10 mouse cellular contexts compared by ENCODE assay signal in the genomic region with DNA sequence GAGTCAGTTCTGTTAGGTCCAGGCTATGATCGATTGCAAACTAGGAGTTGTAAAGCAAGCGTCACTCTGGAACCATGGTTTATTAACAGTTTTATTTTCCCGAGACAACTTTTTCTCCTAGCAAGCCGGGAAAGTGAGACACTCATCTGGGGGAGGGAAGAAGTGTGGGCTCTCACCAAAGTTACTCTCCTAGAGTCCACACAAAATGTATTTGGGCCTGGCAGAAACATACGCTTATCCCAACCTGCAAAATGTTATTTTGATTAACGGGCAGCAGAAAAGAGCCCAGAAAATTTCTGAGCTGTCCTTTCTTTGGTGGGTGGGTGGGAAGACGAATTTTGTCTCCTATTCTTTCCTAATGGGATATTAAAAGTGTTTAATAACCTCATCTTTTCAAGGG.
DNase-seq lines count a peak whose midpoint lies in the region; ATAC-seq and TF ChIP-seq lines count a peak whose summit lies in the region.
"Had no signal": no experiment of that assay in that cellular context is flagged by ENCODE, and none has a peak within 500 bp of the region (broad histone marks: within the 10 kb centered on the region; RNA-seq: fewer than 3 reads in every experiment).

No protein-coding gene starts in this region.

- H3K4me3 ChIP-seq in heart, postnatal 0 days (ENCODE audit: low read depth, low read length): peak overlapping the region; percentile 45
- H3K4me3 ChIP-seq in embryonic facial prominence, embryonic 10.5 days: peak overlapping the region; percentile 62
- H3K4me3 ChIP-seq in hindbrain, embryonic 11.5 days (ENCODE audit: low read depth, low read length): peak overlapping the region; percentile 27; the same call in 1 of the 2 replicates
- peak overlapping the region; percentile 47; the same call in 1 of the 2 replicates for H3K4me3 ChIP-seq in midbrain, embryonic 12.5 days

- no peak for ATAC-seq in heart, postnatal 0 days (ENCODE audit: insufficient read depth, low read depth)
- ATAC-seq in hindbrain, embryonic 11.5 days (ENCODE audit: low FRiP score): no peak
- ATAC-seq in midbrain, embryonic 12.5 days (ENCODE audit: low FRiP score, low read depth): no peak
- no peak for ATAC-seq in granulocyte monocyte progenitor cell, adult 5-6 weeks (replicated peaks; ENCODE audit: poor library complexity, severe bottlenecking)

- TF ChIP-seq EP300 in heart, postnatal 0 days (IDR thresholded peaks at IDR 0.05; ENCODE audit: low read depth): no peak

- no peaks in the 10 kb centered on the region for H3K9me3 ChIP-seq in heart, postnatal 0 days (replicated peaks; ENCODE audit: control insufficient read depth, low read length)
- H3K9me3 ChIP-seq in embryonic facial prominence, embryonic 10.5 days: no peaks in the 10 kb centered on the region
- no peaks in the 10 kb centered on the region for H3K9me3 ChIP-seq in hindbrain, embryonic 11.5 days (ENCODE audit: control insufficient read depth, low read length)
- H3K9me3 ChIP-seq in midbrain, embryonic 12.5 days: no peaks in the 10 kb centered on the region

- H3K27ac ChIP-seq in heart, postnatal 0 days (ENCODE audit: low read depth): no peak overlapping the region
- no peak overlapping the region for H3K27ac ChIP-seq in embryonic facial prominence, embryonic 10.5 days (replicated peaks)
- H3K27ac ChIP-seq in hindbrain, embryonic 11.5 days (ENCODE audit: low read depth, low read length): 0 out of 2 replicates have a peak overlapping the region, but pooled peaks have one; percentile 7
- H3K27ac ChIP-seq in midbrain, embryonic 12.5 days (replicated peaks): peak overlapping the region; percentile 69; the same call in 1 of the 2 replicates

- no peaks in the 10 kb centered on the region for H3K36me3 ChIP-seq in heart, postnatal 0 days (replicated peaks; ENCODE audit: control insufficient read depth, insufficient read depth, low read length)
- H3K36me3 ChIP-seq in embryonic facial prominence, embryonic 10.5 days (replicated peaks): no peaks in the 10 kb centered on the region
- H3K36me3 ChIP-seq in hindbrain, embryonic 11.5 days (ENCODE audit: control insufficient read depth, insufficient read depth, low read length): no peaks in the 10 kb centered on the region
- H3K36me3 ChIP-seq in midbrain, embryonic 12.5 days: no peaks in the 10 kb centered on the region

- no peak for DNase-seq in heart, postnatal 0 days (ENCODE audit: low spot score)
- DNase-seq in heart, adult 11 months: no peak
- DNase-seq in embryonic facial prominence, embryonic 10.5 days (ENCODE audit: low spot score): no peak
- DNase-seq in hindbrain, embryonic 11.5 days (ENCODE audit: low spot score): no peak
- DNase-seq in thymus, adult 18-20 months: no peak
- DNase-seq in layer of hippocampus, postnatal 36 days: no peak
- DNase-seq: kidney, adult 8-10 months had no signal

- 0 out of 2 replicates have a peak, but pooled peaks cover 4% of the 10 kb centered on the region for H3K4me1 ChIP-seq in heart, postnatal 0 days (ENCODE audit: control insufficient read depth, insufficient read depth)
- peaks cover 17% of the 10 kb centered on the region for H3K4me1 ChIP-seq in embryonic facial prominence, embryonic 10.5 days
- H3K4me1 ChIP-seq in hindbrain, embryonic 11.5 days (replicated peaks; ENCODE audit: control insufficient read depth, insufficient read depth, low read length): no peaks in the 10 kb centered on the region
- H3K4me1 ChIP-seq in midbrain, embryonic 12.5 days: no peaks in the 10 kb centered on the region

- H3K4me2 ChIP-seq in heart, postnatal 0 days (ENCODE audit: low read depth, low read length): peak overlapping the region; percentile 64
- peak overlapping the region; percentile 43; the same call in 1 of the 2 replicates for H3K4me2 ChIP-seq in hindbrain, embryonic 11.5 days (replicated peaks; ENCODE audit: low read depth, low read length)
- H3K4me2 ChIP-seq in midbrain, embryonic 12.5 days (replicated peaks): peak overlapping the region; percentile 57

- no peaks in the 10 kb centered on the region for H3K27me3 ChIP-seq in heart, postnatal 0 days (ENCODE audit: control insufficient read depth, insufficient read depth, low read length)
- H3K27me3 ChIP-seq in embryonic facial prominence, embryonic 10.5 days (replicated peaks; ENCODE audit: low read depth, poor library complexity, severe bottlenecking): peaks cover 52% of the 10 kb centered on the region
- H3K27me3 ChIP-seq in hindbrain, embryonic 11.5 days (ENCODE audit: control insufficient read depth, insufficient read depth, low read length): no peaks in the 10 kb centered on the region
- H3K27me3 ChIP-seq in midbrain, embryonic 12.5 days: no peaks in the 10 kb centered on the region
- H3K27me3 ChIP-seq: CH12.LX had no signal

- TF ChIP-seq CTCF in heart, postnatal 0 days (IDR thresholded peaks at IDR 0.05; ENCODE audit: low read depth): no peak

- 84% methylated on average over 7 of the region's 7 CpGs for WGBS in heart, postnatal 0 days
- WGBS in embryonic facial prominence, embryonic 10.5 days: 67% methylated on average over 7 of the region's 7 CpGs
- WGBS in hindbrain, embryonic 11.5 days: 62% methylated on average over 7 of the region's 7 CpGs
- 74% methylated on average over 7 of the region's 7 CpGs for WGBS in midbrain, embryonic 12.5 days

- H3K9ac ChIP-seq in heart, postnatal 0 days (replicated peaks; ENCODE audit: low read depth, low read length): peak overlapping the region; percentile 55
- H3K9ac ChIP-seq in hindbrain, embryonic 11.5 days (ENCODE audit: low read depth, low read length): peak overlapping the region; percentile 40; the same call in 1 of the 2 replicates
- H3K9ac ChIP-seq in midbrain, embryonic 12.5 days (replicated peaks): no peak overlapping the region

Comparison
In these comparisons a context has a peak if more than half of its experiments do, and no peak if none do; other contexts are left out.
1. H3K27ac ChIP-seq: peak in hindbrain, embryonic 11.5 days (single experiment) and midbrain, embryonic 12.5 days (single experiment); none in heart, postnatal 0 days (single experiment) and embryonic facial prominence, embryonic 10.5 days (single experiment).
2. Peak in every context shown above with its lines, with median percentiles within 50 percentile points of each other: H3K4me2 ChIP-seq and H3K4me3 ChIP-seq.